Mouse (Mus musculus) lung, embryonic 16.5 days (tissue): ENCODE data around the gene Rbpms2. TPM values are rescaled to one million over a fixed set of nuclear protein-coding genes. Genes with fewer than 3 reads are reported as not detected.

Source experiments
- ATAC-seq: fragments of 200-750 bp; cut with Nextera tagmentation; 2 replicates; pipeline ENCODE4 v1.8.0; 2017; ENCODE audit warnings: low read depth, mild to moderate bottlenecking, moderate library complexity
- H3K27ac ChIP-seq: fragments of 300-500 bp; sonication (generic); 2 replicates; pipeline ENCODE4 v1.5.1; 2014; ENCODE audit warnings: mild to moderate bottlenecking, control low read depth, low read length
- H3K27me3 ChIP-seq: fragments of 300-500 bp; sonication (generic); 2 replicates; pipeline ENCODE4 v1.6.1; 2014; ENCODE audit warnings: low read depth, low read length, mixed read lengths; ENCODE audit not compliant: control insufficient read depth, insufficient read depth
- H3K36me3 ChIP-seq: fragments of 300-500 bp; sonication (generic); 2 replicates; pipeline ENCODE4 v1.6.1; 2014; ENCODE audit warnings: low read length; ENCODE audit not compliant: control insufficient read depth, insufficient read depth
- H3K4me1 ChIP-seq: fragments of 300-500 bp; sonication (generic); replicated peaks from 2 replicates; pipeline ENCODE4 v1.6.1; 2014; ENCODE audit warnings: low read length, mixed read lengths; ENCODE audit not compliant: control insufficient read depth, insufficient read depth
- H3K4me2 ChIP-seq: fragments of 300-500 bp; sonication (generic); 2 replicates; pipeline ENCODE4 v1.6.1; 2014; ENCODE audit warnings: low read depth, low read length, control low read depth
- H3K4me3 ChIP-seq: fragments of 300-500 bp; sonication (generic); 2 replicates; pipeline ENCODE4 v1.5.1; 2014; ENCODE audit warnings: mild to moderate bottlenecking, low read length, control low read depth
- H3K9ac ChIP-seq: fragments of 300-500 bp; sonication (generic); 2 replicates; pipeline ENCODE4 v1.6.1; 2014; ENCODE audit warnings: low read length, control low read depth
- H3K9me3 ChIP-seq: fragments of 300-500 bp; sonication (generic); 2 replicates; pipeline ENCODE4 v1.6.1; 2016; ENCODE audit warnings: low read length; ENCODE audit not compliant: control insufficient read depth
- WGBS: fragments of 180-500 bp; shearing (Covaris S2); extraction: QIAGEN DNeasy Blood & Tissue Kit; methylation state at CpG from one replicate; pipeline ENCODE4 v1.1.7; 2014; 5-methylcytosine and 5-hydroxymethylcytosine counted together
- polyA plus RNA-seq: library from polyadenylated mRNA; unstranded; fragments of >200 nt; fragmentation: Nextera tagmentation; extraction: Ambion mirVana; gene quantifications from 2 replicates; pipeline ENCODE4 v1.2.1, GENCODE M21; 2015

The Rbpms2 gene
- polyA plus RNA-seq, 1 experiment from 2014 or later: 14.1 TPM

GRCm38 (mm10) chr9:65631354-65632021, 2.0 kb downstream of the Rbpms2 start:
- H3K4me3 ChIP-seq: peak overlapping the region; percentile 76

GRCm38 (mm10) chr9:65635766-65636165, 6.3 kb downstream of the Rbpms2 start:
- H3K9ac ChIP-seq: no peak overlapping the region
- no peak for ATAC-seq
- H3K4me2 ChIP-seq: no peak overlapping the region
- H3K27me3 ChIP-seq: peaks cover 10% of the 10 kb centered on the region
- WGBS: 75% methylated on average over 1 of the region's 1 CpGs
- peaks cover 11% of the 10 kb centered on the region for H3K4me1 ChIP-seq
- H3K9me3 ChIP-seq: no peaks in the 10 kb centered on the region
- H3K27ac ChIP-seq: no peak overlapping the region
- no peaks in the 10 kb centered on the region for H3K36me3 ChIP-seq
- no peak overlapping the region for H3K4me3 ChIP-seq

More at GRCm38 (mm10) chr9:65631354-65632021, 2.0 kb downstream of the Rbpms2 start:
- Histone ChIP-seq H3K27me3 (peaks cover 28% of the 10 kb centered on the region), H3K27ac (no peak overlapping the region), H3K4me1 (peaks cover 18% of the 10 kb centered on the region), H3K9me3 (no peaks in the 10 kb centered on the region), H3K36me3 (no peaks in the 10 kb centered on the region), H3K4me2 (peak overlapping the region; percentile 99), H3K9ac (peak overlapping the region; percentile 73)
- 27% methylated on average over 16 of the region's 16 CpGs for WGBS
- no peak for ATAC-seq

- no peak overlapping the region for H3K4me3 ChIP-seq
- no peak overlapping the region for H3K9ac ChIP-seq
- WGBS: 82% methylated on average over 4 of the region's 4 CpGs
- no peaks in the 10 kb centered on the region for H3K9me3 ChIP-seq
- H3K27ac ChIP-seq: no peak overlapping the region
- ATAC-seq: no peak
- peaks cover 8% of the 10 kb centered on the region; the same call in 1 of the 2 replicates for H3K4me1 ChIP-seq
- no peaks in the 10 kb centered on the region for H3K36me3 ChIP-seq
- H3K4me2 ChIP-seq: no peak overlapping the region
- H3K27me3 ChIP-seq: no peaks in the 10 kb centered on the region; the same call in 1 of the 2 replicates
Measured at GRCm38 (mm10) chr9:65636926-65637325, 7.5 kb downstream of the Rbpms2 start.

- Histone ChIP-seq H3K9ac (no peak overlapping the region), H3K36me3 (no peaks in the 10 kb centered on the region), H3K4me2 (no peak overlapping the region), H3K4me1 (peaks cover 8% of the 10 kb centered on the region; the same call in 1 of the 2 replicates), H3K9me3 (no peaks in the 10 kb centered on the region), H3K27ac (no peak overlapping the region), H3K4me3 (no peak overlapping the region), H3K27me3 (no peaks in the 10 kb centered on the region)
- WGBS: 58% methylated on average over 5 of the region's 5 CpGs
- no peak for ATAC-seq
Measured at GRCm38 (mm10) chr9:65639065-65639464, 9.6 kb downstream of the Rbpms2 start.

GRCm38 (mm10) chr9:65640838-65641410, 11.5 kb downstream of the Rbpms2 start:
- H3K9me3 ChIP-seq: no peaks in the 10 kb centered on the region
- H3K36me3 ChIP-seq: no peaks in the 10 kb centered on the region
- no peak overlapping the region for H3K4me3 ChIP-seq
- H3K4me2 ChIP-seq: no peak overlapping the region
- peak; percentile 45; the same call in 1 of the 2 replicates for ATAC-seq
- peaks cover 8% of the 10 kb centered on the region; the same call in 1 of the 2 replicates for H3K4me1 ChIP-seq
- H3K27ac ChIP-seq: no peak overlapping the region
- WGBS: 13% methylated on average over 5 of the region's 5 CpGs
- no peaks in the 10 kb centered on the region for H3K27me3 ChIP-seq
- H3K9ac ChIP-seq: no peak overlapping the region

GRCm38 (mm10) chr9:65641446-65642052, 12.1 kb downstream of the Rbpms2 start:
- H3K4me1 ChIP-seq: peaks cover 8% of the 10 kb centered on the region; the same call in 1 of the 2 replicates
- no peak for ATAC-seq
- no peaks in the 10 kb centered on the region for H3K27me3 ChIP-seq
- H3K36me3 ChIP-seq: no peaks in the 10 kb centered on the region
- no peak overlapping the region for H3K4me3 ChIP-seq
- H3K27ac ChIP-seq: no peak overlapping the region
- no peak overlapping the region for H3K4me2 ChIP-seq
- no peak overlapping the region for H3K9ac ChIP-seq
- 27% methylated on average over 12 of the region's 12 CpGs for WGBS
- no peaks in the 10 kb centered on the region for H3K9me3 ChIP-seq

GRCm38 (mm10) chr9:65642546-65642945, 13.1 kb downstream of the Rbpms2 start:
- H3K9ac ChIP-seq: no peak overlapping the region
- no peaks in the 10 kb centered on the region for H3K27me3 ChIP-seq
- H3K27ac ChIP-seq: no peak overlapping the region
- H3K36me3 ChIP-seq: no peaks in the 10 kb centered on the region
- no peaks in the 10 kb centered on the region for H3K9me3 ChIP-seq
- H3K4me1 ChIP-seq: peaks cover 8% of the 10 kb centered on the region; the same call in 1 of the 2 replicates
- ATAC-seq: no peak
- no peak overlapping the region for H3K4me3 ChIP-seq
- no peak overlapping the region for H3K4me2 ChIP-seq

- Histone ChIP-seq H3K4me1 (peaks cover 12% of the 10 kb centered on the region), H3K4me2 (no peak overlapping the region), H3K27ac (no peak overlapping the region)
Measured at GRCm38 (mm10) chr9:65644960-65645359, 15.5 kb downstream of the Rbpms2 start.

GRCm38 (mm10) chr9:65645984-65646383, 16.5 kb downstream of the Rbpms2 start:
- no peak overlapping the region for H3K27ac ChIP-seq
- H3K27me3 ChIP-seq: no peaks in the 10 kb centered on the region
- no peak overlapping the region for H3K4me2 ChIP-seq
- H3K36me3 ChIP-seq: no peaks in the 10 kb centered on the region
- H3K4me1 ChIP-seq: peaks cover 15% of the 10 kb centered on the region
- no peaks in the 10 kb centered on the region for H3K9me3 ChIP-seq
- WGBS: 44% methylated on average over 3 of the region's 3 CpGs
- ATAC-seq: no peak
- H3K4me3 ChIP-seq: no peak overlapping the region
- no peak overlapping the region for H3K9ac ChIP-seq

More at GRCm38 (mm10) chr9:65644960-65645359, 15.5 kb downstream of the Rbpms2 start:
- Histone ChIP-seq H3K4me3 (no peak overlapping the region), H3K9ac (no peak overlapping the region), H3K36me3 (no peaks in the 10 kb centered on the region), H3K27me3 (no peaks in the 10 kb centered on the region), H3K9me3 (no peaks in the 10 kb centered on the region)
- no peak for ATAC-seq
- 88% methylated on average over 4 of the region's 4 CpGs for WGBS
